Mouse (Mus musculus): ENCODE measurements around the gene Osbpl2. TPM values are rescaled to one million over a fixed set of nuclear protein-coding genes. Genes with fewer than 3 reads are reported as not detected.

Gene Osbpl2
- polyA plus RNA-seq, 1 experiment from 2014 or later: 34.2 TPM

DNA sequence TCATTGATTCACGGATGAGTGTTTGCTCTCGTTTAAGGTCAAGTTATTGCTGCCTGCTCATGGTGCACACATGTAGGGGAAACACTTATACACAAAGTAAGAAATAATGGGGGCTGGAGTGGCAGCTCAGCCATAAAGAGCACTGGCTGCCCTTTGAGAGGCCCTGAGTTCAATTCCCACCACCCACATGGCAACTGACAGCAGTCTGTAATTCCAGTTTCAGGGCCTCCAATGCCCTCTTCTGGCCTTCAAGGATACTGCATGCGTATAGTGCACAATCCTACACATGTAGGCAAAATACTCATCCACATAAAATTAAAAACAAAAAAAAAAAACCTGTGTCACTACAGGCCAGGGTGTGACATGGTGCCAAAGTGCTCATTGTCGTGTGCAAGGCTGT, 31.6 kb upstream of the Osbpl2 start:
- ATAC-seq (ENCODE audit: insufficient read depth, low FRiP score, low read depth): no peak
- Histone ChIP-seq H3K4me2 (no peak overlapping the region), H3K4me1 (no peaks in the 10 kb centered on the region), H3K9me3 (no peaks in the 10 kb centered on the region), H3K27me3 (replicated peaks) (no peaks in the 10 kb centered on the region), H3K27ac (no peak overlapping the region), H3K9ac (no peak overlapping the region), H3K36me3 (no peaks in the 10 kb centered on the region), H3K4me3 (replicated peaks) (no peak overlapping the region)
- WGBS: 87% methylated on average over 4 of the region's 4 CpGs

DNA sequence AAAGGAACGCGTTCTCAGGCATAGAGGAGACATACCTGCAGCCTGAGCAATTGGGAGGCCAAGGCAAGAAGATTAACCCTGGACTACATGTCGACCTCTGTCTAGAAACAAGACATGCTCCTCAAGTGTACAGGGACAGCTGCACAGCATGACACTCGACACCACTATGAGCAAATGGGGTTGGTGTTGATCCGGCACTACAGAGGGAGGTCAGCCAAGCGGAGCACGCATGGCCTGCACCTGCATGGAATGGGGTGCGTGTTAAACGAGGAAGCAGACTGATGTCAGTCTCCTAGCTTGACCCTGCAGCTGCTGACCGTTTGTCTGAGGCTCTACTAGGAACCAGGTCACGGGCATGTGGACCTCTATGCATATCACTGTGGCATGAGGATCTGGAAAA, 28.8 kb upstream of the Osbpl2 start:
- no peak overlapping the region for H3K4me3 ChIP-seq (replicated peaks)
- ATAC-seq (ENCODE audit: insufficient read depth, low FRiP score, low read depth): no peak
- 53% methylated on average over 11 of the region's 11 CpGs for WGBS
- H3K36me3 ChIP-seq: no peaks in the 10 kb centered on the region
- no peaks in the 10 kb centered on the region for H3K9me3 ChIP-seq
- no peaks in the 10 kb centered on the region for H3K27me3 ChIP-seq (replicated peaks)
- no peak overlapping the region for H3K4me2 ChIP-seq
- H3K9ac ChIP-seq: no peak overlapping the region
- no peaks in the 10 kb centered on the region for H3K4me1 ChIP-seq
- H3K27ac ChIP-seq: no peak overlapping the region

DNA sequence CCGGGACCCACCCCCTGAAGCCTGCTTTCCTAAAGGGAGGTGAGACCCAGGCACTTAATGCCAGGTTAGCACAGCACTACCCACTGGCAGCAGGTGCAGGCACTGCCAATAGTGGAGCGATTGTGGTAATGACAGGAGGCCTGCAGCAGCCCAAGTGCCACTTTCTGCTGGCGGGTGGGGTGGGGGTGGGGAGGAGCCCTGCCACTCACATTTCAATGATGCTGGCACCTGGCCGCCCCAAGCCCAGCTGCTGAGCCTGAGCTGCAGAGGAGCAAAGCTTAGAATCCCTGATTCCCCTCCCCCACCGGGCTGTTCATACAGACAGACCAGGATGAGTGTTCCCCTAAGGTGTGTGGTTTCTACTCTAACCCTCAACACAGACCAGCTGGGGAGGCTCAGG, 23.4 kb upstream of the Osbpl2 start:
- Histone ChIP-seq H3K9ac (no peak overlapping the region), H3K27me3 (replicated peaks) (peaks cover 17% of the 10 kb centered on the region), H3K9me3 (no peaks in the 10 kb centered on the region), H3K4me2 (no peak overlapping the region), H3K4me1 (no peaks in the 10 kb centered on the region), H3K4me3 (replicated peaks) (no peak overlapping the region), H3K27ac (no peak overlapping the region), H3K36me3 (no peaks in the 10 kb centered on the region)
- WGBS: 35% methylated on average over 5 of the region's 5 CpGs
- no peak for ATAC-seq (ENCODE audit: insufficient read depth, low FRiP score, low read depth)

DNA sequence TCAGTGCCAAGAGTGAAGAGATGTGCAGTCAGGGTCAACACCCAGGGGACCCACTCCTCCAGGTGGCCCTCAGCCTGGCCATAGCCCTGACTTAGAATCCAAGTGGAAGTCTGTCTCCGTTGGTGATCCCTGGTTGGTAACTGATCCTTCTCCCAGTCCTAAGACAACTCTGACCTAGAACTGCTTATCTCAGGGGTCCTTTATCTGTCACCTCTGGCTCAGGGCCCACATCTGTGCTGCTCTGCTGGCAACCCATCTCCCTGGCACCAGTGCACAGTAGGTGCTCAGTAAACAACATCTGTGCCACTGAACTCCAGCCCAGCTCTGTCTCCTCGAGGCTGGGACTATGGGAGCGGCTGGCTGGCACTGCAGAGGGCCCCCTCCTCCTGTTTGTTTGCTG, 21.5 kb upstream of the Osbpl2 start:
- Histone ChIP-seq H3K27me3 (replicated peaks) (peaks cover 36% of the 10 kb centered on the region), H3K4me1 (no peaks in the 10 kb centered on the region), H3K27ac (no peak overlapping the region), H3K9me3 (no peaks in the 10 kb centered on the region), H3K9ac (no peak overlapping the region), H3K36me3 (no peaks in the 10 kb centered on the region), H3K4me2 (no peak overlapping the region), H3K4me3 (replicated peaks) (no peak overlapping the region)
- WGBS: 45% methylated on average over 3 of the region's 3 CpGs
- no peak for ATAC-seq (ENCODE audit: insufficient read depth, low FRiP score, low read depth)

DNA sequence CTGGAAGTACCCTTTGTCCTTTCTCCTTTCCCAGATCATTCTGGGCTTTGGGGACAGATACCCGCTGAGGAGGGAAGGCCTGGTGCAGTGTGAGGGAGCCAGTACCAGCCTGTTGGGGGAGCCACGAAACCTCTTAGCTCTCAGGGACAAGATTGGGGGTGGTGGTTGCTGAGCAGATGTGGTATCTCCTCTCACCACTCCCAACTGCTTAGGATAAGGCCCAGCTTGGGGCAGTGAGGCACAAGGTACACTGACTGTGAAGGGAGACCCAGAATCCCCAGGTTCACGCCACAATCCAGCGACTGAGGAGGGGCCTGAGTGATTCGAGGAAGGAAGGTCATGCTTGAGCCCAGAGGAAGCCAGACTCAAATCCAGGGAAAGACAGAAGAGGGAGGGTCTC, 20.9 kb upstream of the Osbpl2 start:
- Histone ChIP-seq H3K27ac (no peak overlapping the region), H3K4me3 (replicated peaks) (no peak overlapping the region), H3K36me3 (no peaks in the 10 kb centered on the region), H3K4me2 (no peak overlapping the region), H3K9me3 (no peaks in the 10 kb centered on the region), H3K27me3 (replicated peaks) (peaks cover 42% of the 10 kb centered on the region), H3K9ac (no peak overlapping the region), H3K4me1 (peaks cover 4% of the 10 kb centered on the region; the same call in 1 of the 2 replicates)
- 43% methylated on average over 5 of the region's 5 CpGs for WGBS
- ATAC-seq (ENCODE audit: insufficient read depth, low FRiP score, low read depth): no peak

DNA sequence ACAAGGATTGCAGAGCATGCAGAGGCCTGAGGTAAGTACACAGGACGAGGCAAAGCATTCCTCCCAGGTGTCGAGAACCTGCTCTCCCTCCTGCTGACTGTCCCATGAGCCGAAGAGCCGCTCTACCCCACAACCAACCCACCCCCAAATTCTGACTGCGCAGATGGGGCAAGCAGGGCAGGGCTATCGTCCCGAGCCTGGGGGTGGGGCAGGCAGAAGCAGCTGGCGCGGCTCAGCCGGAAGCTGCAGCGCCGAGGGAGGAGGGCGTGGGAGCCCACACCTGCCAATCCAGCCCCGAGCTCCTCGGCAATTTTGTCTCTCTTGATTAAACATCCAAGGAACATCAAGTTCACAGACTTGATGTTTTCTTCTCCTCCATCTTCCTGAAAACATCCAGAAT, 19.6 kb upstream of the Osbpl2 start:
- no peak for ATAC-seq (ENCODE audit: insufficient read depth, low FRiP score, low read depth)
- Histone ChIP-seq H3K9ac (no peak overlapping the region), H3K4me1 (peaks cover 16% of the 10 kb centered on the region), H3K9me3 (no peaks in the 10 kb centered on the region), H3K27ac (no peak overlapping the region), H3K36me3 (no peaks in the 10 kb centered on the region), H3K4me2 (no peak overlapping the region), H3K27me3 (replicated peaks) (peaks cover 54% of the 10 kb centered on the region), H3K4me3 (replicated peaks) (no peak overlapping the region)
- 4% methylated on average over 15 of the region's 15 CpGs for WGBS

DNA sequence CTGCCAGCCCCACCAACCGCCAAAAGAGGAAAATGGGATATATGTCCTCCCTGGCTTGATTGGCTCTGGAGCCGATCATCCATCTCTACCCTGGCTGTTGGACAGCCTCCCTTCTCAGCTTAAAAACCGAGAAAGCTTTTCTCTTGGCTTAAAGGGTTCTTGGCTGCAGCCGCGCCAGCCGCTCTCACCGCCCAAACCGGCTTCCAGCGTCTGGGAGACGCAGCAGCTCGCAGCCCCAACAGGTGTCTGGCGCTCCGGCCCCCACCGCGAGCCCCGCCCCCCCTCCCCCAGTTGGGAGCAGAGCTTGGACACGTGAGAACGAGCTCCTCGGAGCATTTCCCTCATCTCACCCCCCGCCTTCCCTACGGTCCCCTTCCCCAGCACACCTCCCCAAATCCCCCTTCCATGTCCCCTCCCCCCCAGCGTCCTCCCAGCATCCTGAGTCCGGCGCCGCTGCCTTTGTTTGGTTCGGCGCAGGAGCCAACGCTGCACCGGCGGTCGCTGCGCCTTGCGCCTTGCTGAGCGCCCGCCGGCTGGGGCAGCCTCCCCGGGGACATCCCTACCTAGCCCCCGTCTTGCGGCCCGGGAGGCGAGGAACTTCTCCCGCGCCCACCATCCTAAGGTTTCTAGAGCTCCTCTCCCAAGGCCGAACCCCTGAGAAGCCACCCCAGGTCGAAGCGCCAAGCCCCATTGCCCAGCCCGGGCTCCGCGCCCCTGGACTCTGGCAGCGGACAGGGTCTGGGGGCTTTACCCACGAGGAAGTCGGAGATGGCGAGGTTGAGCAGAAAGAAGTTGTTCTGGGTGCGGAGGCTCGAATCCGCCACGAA, 15.7 kb upstream of the Osbpl2 start:
- Histone ChIP-seq H3K9me3 (no peaks in the 10 kb centered on the region), H3K27me3 (replicated peaks) (peaks cover 66% of the 10 kb centered on the region), H3K4me2 (peak overlapping the region; percentile 100), H3K36me3 (no peaks in the 10 kb centered on the region), H3K4me1 (peaks cover 22% of the 10 kb centered on the region), H3K27ac (no peak overlapping the region), H3K4me3 (replicated peaks) (peak overlapping the region; percentile 51), H3K9ac (no peak overlapping the region)
- WGBS: under 1% methylated on average over 54 of the region's 57 CpGs
- ATAC-seq (ENCODE audit: insufficient read depth, low FRiP score, low read depth): no peak

DNA sequence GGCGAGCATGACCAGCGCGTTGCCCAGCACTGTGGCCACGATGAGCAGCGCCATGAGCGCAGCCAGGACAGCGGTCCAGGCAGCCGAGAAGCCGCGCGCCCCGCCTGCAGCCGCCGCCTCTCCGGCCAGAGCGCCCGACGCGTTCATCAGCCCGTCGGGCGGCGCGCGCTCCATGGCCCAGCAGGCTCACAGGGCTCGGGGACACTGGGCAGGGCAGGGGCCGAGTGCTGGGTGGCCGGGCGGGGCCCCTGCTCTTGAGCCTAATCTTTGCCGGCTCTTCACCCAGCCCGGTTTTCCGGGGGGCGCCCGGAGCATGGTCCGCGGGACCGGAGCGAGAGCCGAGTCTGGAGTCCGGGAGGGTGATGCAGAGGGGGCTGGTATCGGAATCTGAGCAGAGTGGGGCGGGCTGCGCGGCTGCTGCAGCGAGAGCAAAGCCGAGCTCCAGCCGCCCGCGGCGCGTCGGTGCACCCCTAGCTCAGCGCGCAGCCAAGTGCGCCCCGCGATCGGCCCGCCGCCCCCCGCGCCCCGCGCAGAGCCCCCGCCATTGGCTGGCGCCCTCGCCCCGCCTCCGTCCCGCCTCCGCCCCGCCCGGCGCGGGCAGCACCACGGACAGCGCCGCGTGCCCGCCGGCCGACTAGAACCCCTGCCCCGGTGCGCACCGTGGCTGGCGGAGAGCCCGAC, 15.0 kb upstream of the Osbpl2 start, which contains the start of gene Hrh3:
Gene Hrh3 (minus strand): TSS at position 511 of the 681 bp plus-strand sequence.
- H3K36me3 ChIP-seq: no peaks in the 10 kb centered on the region
- peak within 1 kb of the TSS; percentile 51 for H3K4me3 ChIP-seq (replicated peaks)
- no peak within 1 kb of the TSS for H3K9ac ChIP-seq
- under 1% methylated on average over 63 of the region's 87 CpGs for WGBS
- H3K9me3 ChIP-seq: no peaks in the 10 kb centered on the region
- peak within 1 kb of the TSS; percentile 100 for H3K4me2 ChIP-seq
- peaks cover 66% of the 10 kb centered on the region for H3K27me3 ChIP-seq (replicated peaks)
- no peak within 1 kb of the TSS for H3K27ac ChIP-seq
- peak; percentile 82 for ATAC-seq (ENCODE audit: insufficient read depth, low FRiP score, low read depth)
- peaks cover 22% of the 10 kb centered on the region for H3K4me1 ChIP-seq

DNA sequence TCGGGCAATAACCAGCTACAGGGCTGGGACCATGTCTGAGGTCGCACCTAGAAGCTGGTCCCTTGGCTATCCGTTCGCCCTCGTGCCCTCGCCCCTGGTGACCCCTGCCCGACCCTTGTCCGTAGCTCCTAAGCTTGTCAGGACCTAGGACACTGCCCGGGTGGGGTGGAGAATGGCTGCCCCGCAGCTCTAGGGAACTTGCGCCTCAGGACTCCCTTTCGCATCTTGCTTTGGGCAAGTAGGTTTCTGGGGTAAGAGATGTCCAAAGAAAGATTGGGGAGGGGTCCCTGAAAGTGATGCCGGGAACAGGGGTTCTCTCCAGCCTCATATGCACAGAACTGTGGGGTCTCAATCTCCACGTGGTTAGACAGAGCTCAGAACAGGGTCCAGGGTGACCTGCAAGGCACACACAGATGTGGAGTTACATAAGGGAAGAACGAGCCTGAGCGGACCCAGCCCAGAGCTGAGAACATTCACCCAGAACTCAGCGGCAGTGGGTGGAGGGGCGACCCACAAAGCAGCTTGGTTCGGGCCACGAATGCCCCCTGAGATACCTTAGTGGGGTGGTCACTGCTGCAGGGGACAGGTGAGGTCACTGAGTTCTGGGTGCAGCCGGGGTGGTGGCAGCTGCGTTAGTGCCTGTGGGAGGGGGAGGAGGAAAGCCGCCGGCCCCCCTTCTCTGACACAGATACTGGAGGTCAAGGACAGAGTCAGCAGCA, 14.3 kb upstream of the Osbpl2 start:
- ATAC-seq (ENCODE audit: insufficient read depth, low FRiP score, low read depth): 0 out of 2 replicates have a peak, but pooled peaks have one; percentile 5

DNA sequence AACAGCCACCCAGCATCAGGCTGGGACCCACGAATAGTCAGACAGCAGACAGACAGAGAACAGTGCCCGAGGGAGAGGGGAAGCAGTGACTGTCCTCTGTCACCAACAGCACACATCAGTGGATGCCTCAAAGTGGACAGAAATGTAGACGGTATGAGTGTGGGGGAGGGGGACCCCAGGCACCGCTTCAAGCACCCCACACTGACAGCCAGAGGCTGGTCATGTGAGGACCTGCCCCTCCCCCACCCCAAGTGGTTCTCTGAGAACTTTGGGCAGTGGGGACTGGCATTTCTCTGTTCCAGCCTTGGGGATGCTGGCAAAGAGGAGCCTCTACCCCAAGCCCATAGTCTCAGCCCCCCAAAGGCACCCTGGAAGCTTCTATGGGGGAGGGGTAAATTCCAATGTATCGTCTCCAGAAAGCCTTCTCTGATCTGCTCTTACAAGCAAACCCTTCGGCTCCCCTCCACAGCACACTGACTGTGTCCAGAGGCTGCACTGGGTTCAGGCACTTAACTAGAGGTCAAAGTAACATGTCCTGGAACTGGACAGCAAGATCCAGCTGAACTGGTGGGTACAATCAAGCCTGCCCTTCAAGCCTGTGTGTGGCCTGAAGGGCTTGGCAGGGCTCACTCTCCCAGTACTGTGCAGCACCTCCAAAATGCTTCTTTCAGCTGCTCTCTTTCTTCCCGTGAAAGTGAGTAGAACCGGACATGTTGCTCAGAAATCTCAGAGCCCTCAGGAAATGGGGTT, 13.5 kb upstream of the Osbpl2 start:
- Histone ChIP-seq H3K4me1 (peaks cover 22% of the 10 kb centered on the region), H3K4me2 (no peak overlapping the region), H3K9me3 (no peaks in the 10 kb centered on the region), H3K27me3 (replicated peaks) (peaks cover 52% of the 10 kb centered on the region), H3K9ac (no peak overlapping the region), H3K27ac (no peak overlapping the region), H3K36me3 (no peaks in the 10 kb centered on the region), H3K4me3 (replicated peaks) (no peak overlapping the region)
- WGBS: 31% methylated on average over 8 of the region's 8 CpGs
- no peak for ATAC-seq (ENCODE audit: insufficient read depth, low FRiP score, low read depth)

More for the DNA sequence above, 14.3 kb upstream of the Osbpl2 start:
- H3K27me3 ChIP-seq (replicated peaks): peaks cover 60% of the 10 kb centered on the region
- H3K27ac ChIP-seq: no peak overlapping the region
- peak overlapping the region; percentile 51 for H3K4me3 ChIP-seq (replicated peaks)
- peak overlapping the region; percentile 100 for H3K4me2 ChIP-seq
- 11% methylated on average over 24 of the region's 24 CpGs for WGBS
- no peaks in the 10 kb centered on the region for H3K36me3 ChIP-seq
- H3K9me3 ChIP-seq: no peaks in the 10 kb centered on the region
- H3K9ac ChIP-seq: no peak overlapping the region
- peaks cover 22% of the 10 kb centered on the region for H3K4me1 ChIP-seq

DNA sequence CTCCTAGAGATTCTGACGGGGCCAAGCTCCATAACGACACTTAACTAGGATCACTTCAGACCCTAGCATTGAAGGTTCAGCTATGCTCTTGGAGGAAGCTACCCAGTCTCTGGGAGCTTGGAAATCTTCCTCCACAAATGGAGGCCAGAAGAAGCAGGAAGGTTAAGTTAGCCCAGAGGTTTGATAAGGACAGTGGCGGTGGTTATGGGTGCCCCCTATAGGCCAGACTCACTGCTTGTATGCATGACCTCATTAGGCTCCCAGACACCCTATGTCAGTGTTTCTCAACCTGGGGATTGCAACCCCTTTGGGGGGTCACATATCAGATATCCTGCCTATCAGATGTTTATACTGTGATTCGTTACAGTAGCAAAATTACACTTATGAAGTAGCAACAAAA, 12.0 kb upstream of the Osbpl2 start:
- ATAC-seq (ENCODE audit: insufficient read depth, low FRiP score, low read depth): no peak
- peaks cover 37% of the 10 kb centered on the region for H3K27me3 ChIP-seq (replicated peaks)
- no peak overlapping the region for H3K4me2 ChIP-seq
- H3K4me3 ChIP-seq (replicated peaks): no peak overlapping the region
- 57% methylated on average over 4 of the region's 4 CpGs for WGBS
- H3K9me3 ChIP-seq: no peaks in the 10 kb centered on the region
- H3K27ac ChIP-seq: no peak overlapping the region
- H3K4me1 ChIP-seq: peaks cover 22% of the 10 kb centered on the region
- no peaks in the 10 kb centered on the region for H3K36me3 ChIP-seq
- H3K9ac ChIP-seq: no peak overlapping the region
